Mouse (Mus musculus) CH12.LX (cell line): ENCODE results near the gene Zdhhc20. TPM values are rescaled to one million over a fixed set of nuclear protein-coding genes. Genes with fewer than 3 reads are reported as not detected.
"Not testable (repeated sequence)": the region's sequence is repeated elsewhere in the genome, so short reads cannot be mapped to it uniquely, and the experiment has no call there.

ENCODE experiments used
- DNase-seq: peaks from one replicate; pipeline ENCODE4 v3.0.0-alpha.2; 2013; ENCODE audit errors: extremely low read depth
- H3K27ac ChIP-seq: 2 replicates; pipeline ENCODE4 v1.5.1; 2012; ENCODE audit warnings: low read depth, mild to moderate bottlenecking, control low read depth, moderate library complexity; ENCODE audit not compliant: insufficient read depth
- H3K27me3 ChIP-seq: replicated peaks from 2 replicates; pipeline ENCODE3; 2012; ENCODE audit warnings: inconsistent platforms
- H3K36me3 ChIP-seq, 2 experiments: replicated peaks in 1 of 2; 2 replicates each; pipeline versions ENCODE3 to v1.6.1; 2012; ENCODE audit warnings: inconsistent platforms in 1 of 2, low read length in 1 of 2, mild to moderate bottlenecking in 1 of 2, mixed read lengths in 1 of 2, moderate library complexity in 1 of 2; ENCODE audit not compliant: control insufficient read depth in 1 of 2, insufficient read depth in 1 of 2
- H3K4me1 ChIP-seq, 2 experiments: 2 replicates each; pipeline ENCODE4 v1.6.1; 2012; ENCODE audit warnings: inconsistent platforms in 1 of 2, moderate library complexity in 1 of 2; ENCODE audit not compliant: insufficient read depth in 2 of 2, control insufficient read depth in 1 of 2
- H3K4me2 ChIP-seq: 2 replicates; pipeline ENCODE4 v1.6.1; 2012; ENCODE audit warnings: low read depth, mild to moderate bottlenecking, control low read depth; ENCODE audit not compliant: poor library complexity, insufficient read depth, severe bottlenecking
- H3K4me3 ChIP-seq, 3 experiments: fragments of 150-350 bp in 1 of 3; sonication (generic) in 1 of 3; replicated peaks in 1 of 3; 2 replicates each; pipeline versions ENCODE3 to v1.5.1; 2011 to 2012; ENCODE audit warnings: low read depth in 2 of 3, low read length in 2 of 3, mild to moderate bottlenecking in 2 of 3, moderate library complexity in 2 of 3, control low read depth in 1 of 3, improper control_type of control experiment in 1 of 3, inconsistent platforms in 1 of 3, mixed read lengths in 1 of 3; ENCODE audit not compliant: poor library complexity in 1 of 3
- H3K79me2 ChIP-seq: replicated peaks from 2 replicates; pipeline ENCODE4 v1.6.1; 2012; ENCODE audit warnings: mild to moderate bottlenecking, moderate library complexity; ENCODE audit not compliant: control insufficient read depth, poor library complexity, insufficient read depth, severe bottlenecking; ENCODE audit errors: extremely low read depth
- H3K9ac ChIP-seq: 2 replicates; pipeline ENCODE4 v1.6.1; 2012; ENCODE audit warnings: low read depth, mild to moderate bottlenecking, control low read depth, moderate library complexity; ENCODE audit not compliant: insufficient read depth
- H3K9me3 ChIP-seq: replicated peaks from 2 replicates; pipeline ENCODE3; 2012; ENCODE audit warnings: low read length, inconsistent platforms, mixed read lengths
- ELF1 ChIP-seq: IDR thresholded peaks from 2 replicates; pipeline ENCODE4 v1.6.1; 2014; ENCODE audit warnings: low read depth, mild to moderate bottlenecking, inconsistent platforms, low read length, improper control_type of control experiment
- EP300 ChIP-seq: IDR thresholded peaks from 2 replicates; pipeline ENCODE4 v1.6.1; 2011; ENCODE audit warnings: low read length, improper control_type of control experiment
- HCFC1 ChIP-seq: IDR thresholded peaks from 2 replicates; pipeline ENCODE4 v1.6.1; 2012; ENCODE audit warnings: low read depth, mild to moderate bottlenecking, inconsistent platforms, low read length, improper control_type of control experiment
- JUN ChIP-seq: IDR thresholded peaks from 2 replicates; pipeline ENCODE4 v1.6.1; 2011; ENCODE audit warnings: low read depth, mild to moderate bottlenecking, low read length, improper control_type of control experiment, moderate library complexity; ENCODE audit not compliant: insufficient read depth
- MAZ ChIP-seq: IDR thresholded peaks from 2 replicates; pipeline ENCODE4 v1.6.1; 2012; ENCODE audit warnings: low read depth, mild to moderate bottlenecking, inconsistent platforms, low read length, improper control_type of control experiment, moderate library complexity
- MXI1 ChIP-seq: IDR thresholded peaks from 2 replicates; pipeline ENCODE4 v1.6.1; 2011; ENCODE audit warnings: mild to moderate bottlenecking, low read depth, low read length, improper control_type of control experiment
- PAX5 ChIP-seq: IDR thresholded peaks from 2 replicates; pipeline ENCODE4 v1.6.1; 2012; ENCODE audit warnings: low read length, inconsistent platforms, mixed read lengths
- POLR2A ChIP-seq: IDR thresholded peaks from 2 replicates; pipeline ENCODE4 v1.6.1; 2011; ENCODE audit warnings: low read depth, mild to moderate bottlenecking, improper control_type of control experiment, low read length
- POLR2AphosphoS2 ChIP-seq: IDR thresholded peaks from 2 replicates; pipeline ENCODE4 v1.6.1; 2011; ENCODE audit warnings: low read depth, low read length, improper control_type of control experiment
- RCOR1 ChIP-seq: conservative IDR thresholded peaks from 2 replicates; pipeline ENCODE4 v1.6.1; 2012; ENCODE audit warnings: low read depth, mild to moderate bottlenecking, inconsistent platforms, low read length, improper control_type of control experiment
- TCF12 ChIP-seq: IDR thresholded peaks from 2 replicates; pipeline ENCODE4 v1.6.1; 2014; ENCODE audit warnings: low read depth, mild to moderate bottlenecking, inconsistent platforms, low read length, improper control_type of control experiment
- ZMIZ1 ChIP-seq: IDR thresholded peaks from 2 replicates; pipeline ENCODE4 v1.6.1; 2012; ENCODE audit warnings: low read depth, mild to moderate bottlenecking, inconsistent platforms, low read length, improper control_type of control experiment
- dilution Hi-C: fragments of 300-500 bp; cut with MboI; formaldehyde crosslinking; loops from 2 replicates; pipeline ENCODE4 v1.14.3; 2020; ENCODE audit warnings: low sequenced_read_pairs; ENCODE audit not compliant: extremely low pct_unique_long_range_greater_than_20kb, extremely low pct_ligation_motif_present
- in situ Hi-C: fragments of 300-500 bp; cut with MboI; formaldehyde crosslinking; loops from 3 replicates; pipeline ENCODE4 v1.14.3; 2019; ENCODE audit warnings: low sequenced_read_pairs, low pct_ligation_motif_present, low pct_unique_long_range_greater_than_20kb, mixed read lengths
- polyA plus RNA-seq: library from polyadenylated mRNA; unstranded; fragments of >175 nt; gene quantifications from 2 replicates; pipeline ENCODE4 v1.2.1, GENCODE M21; 2012; ENCODE audit warnings: low read depth; ENCODE audit not compliant: insufficient read length
- total RNA-seq, 2 experiments: library from RNA; depleted of rRNA; stranded (reverse); fragments of 300-350 nt in 1 of 2; fragments of >200 nt in 1 of 2; gene quantifications; 2 replicates each; pipeline ENCODE4 v1.2.3; 2012 to 2014

Zdhhc20 gene
- total and polyA plus RNA-seq, 3 experiments, result 10.4 to 41.3 (median 27.4) TPM

DNA sequence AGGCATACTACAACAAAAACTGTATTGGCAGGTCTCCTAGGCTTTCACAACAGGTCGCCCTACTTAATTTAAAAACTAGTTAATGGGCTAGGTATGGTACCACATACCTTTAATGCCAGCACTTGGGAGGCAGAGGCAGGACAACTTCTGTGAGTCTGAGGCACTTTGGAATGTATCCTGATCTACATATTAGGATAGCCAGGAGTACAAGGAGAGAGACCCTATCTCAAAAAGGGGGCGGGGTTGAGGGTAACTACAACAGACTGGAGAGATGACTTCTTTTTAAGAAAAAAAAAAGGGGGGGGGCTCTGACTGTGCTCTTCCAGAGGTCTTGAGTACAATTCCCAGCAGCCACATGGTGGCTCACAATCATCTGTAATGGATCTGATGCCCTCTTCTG, 41.4 kb downstream of the Zdhhc20 start:
- H3K27ac ChIP-seq, result no peak overlapping the region
- H3K4me1 ChIP-seq, result peaks cover 5 to 24% of the 10 kb centered on the region in 2 experiments; a peak in 3 of 4 replicates
- no peaks in the 10 kb centered on the region for H3K9me3 ChIP-seq
- TF ChIP-seq TCF12, result no peak
- no peak for TF ChIP-seq POLR2A
- no peak for TF ChIP-seq ELF1
- H3K27me3 ChIP-seq, result no peaks in the 10 kb centered on the region
- no peak overlapping the region for H3K4me2 ChIP-seq
- in situ Hi-C loops, result no loop called here
- H3K9ac ChIP-seq, result no peak overlapping the region
- DNase-seq, result no peak
- no peak overlapping the region for H3K4me3 ChIP-seq
- H3K79me2 ChIP-seq, result no peaks in the 10 kb centered on the region
- dilution Hi-C loops, result no loop called here
- peaks cover 5 to 54% of the 10 kb centered on the region in 2 experiments for H3K36me3 ChIP-seq

DNA sequence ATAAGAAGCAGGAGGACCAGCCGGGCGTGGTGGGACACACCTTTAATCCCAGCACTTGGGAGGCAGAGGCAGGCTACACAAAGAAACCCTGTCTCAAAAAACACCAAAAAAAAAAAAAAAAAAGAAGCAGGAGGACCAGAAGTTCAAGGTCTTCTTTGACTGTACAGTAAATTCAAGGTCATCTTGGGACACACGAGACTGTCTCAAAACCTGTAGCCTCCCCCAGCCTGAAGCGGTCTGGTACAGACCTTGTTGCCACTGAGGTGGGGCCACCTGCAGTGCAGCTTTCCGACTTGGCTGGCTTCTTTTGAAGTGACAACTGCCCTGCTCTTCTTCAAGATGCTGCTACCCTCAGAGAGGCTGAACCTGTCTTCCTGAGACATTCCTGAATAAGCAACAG, 42.0 kb downstream of the Zdhhc20 start:
- H3K27me3 ChIP-seq, H3K79me2 ChIP-seq, in situ Hi-C loops, H3K4me3 ChIP-seq, dilution Hi-C loops, H3K9ac ChIP-seq, DNase-seq, H3K9me3 ChIP-seq, H3K4me2 ChIP-seq, H3K27ac ChIP-seq: not testable (repeated sequence)
- Histone ChIP-seq H3K4me1 (peaks cover 5 to 24% of the 10 kb centered on the region in 2 experiments; a peak in 3 of 4 replicates), H3K36me3 (peaks cover 5 to 52% of the 10 kb centered on the region in 2 experiments)

DNA sequence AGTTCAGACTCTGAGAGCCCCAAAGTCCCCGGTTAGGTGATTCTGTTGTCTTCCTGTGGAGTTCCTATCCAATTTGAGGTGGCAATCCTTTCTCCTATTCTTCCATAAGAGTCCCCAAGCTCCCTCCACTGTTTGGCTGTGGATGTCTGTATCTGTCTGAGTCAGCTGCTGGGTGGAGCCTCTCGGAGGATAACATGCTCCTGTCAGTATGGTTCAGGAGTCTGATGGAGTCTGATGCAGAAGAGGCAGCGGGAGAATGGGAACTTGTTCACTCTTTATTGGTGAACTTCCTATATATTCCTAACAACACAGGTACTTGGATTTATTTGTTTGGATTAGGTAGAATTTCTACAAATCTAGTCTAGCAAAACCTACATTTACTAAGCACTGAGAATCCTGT, 45.5 kb downstream of the Zdhhc20 start:
- peaks cover 9 to 59% of the 10 kb centered on the region in 2 experiments for H3K36me3 ChIP-seq
- no peak for TF ChIP-seq MXI1
- TF ChIP-seq ZMIZ1, result no peak
- no peak for TF ChIP-seq EP300
- TF ChIP-seq HCFC1, result no peak
- TF ChIP-seq POLR2A, result no peak
- no peak for TF ChIP-seq PAX5
- TF ChIP-seq JUN, result no peak
- no peak for TF ChIP-seq RCOR1
- TF ChIP-seq MAZ, result no peak
- TF ChIP-seq TCF12, result no peak
- no peak for TF ChIP-seq POLR2AphosphoS2
- TF ChIP-seq, all 38 proteins: peak for 0
- no peaks in the 10 kb centered on the region for H3K79me2 ChIP-seq
- DNase-seq, result no peak
- in situ Hi-C loops (no loop called here), dilution Hi-C loops (no loop called here)
- no peaks in the 10 kb centered on the region for H3K9me3 ChIP-seq
- H3K27me3 ChIP-seq, result no peaks in the 10 kb centered on the region
- H3K27ac ChIP-seq, result no peak overlapping the region
- H3K4me2 ChIP-seq, result no peak overlapping the region
- no peak overlapping the region for H3K9ac ChIP-seq
- H3K4me3 ChIP-seq, result no peak overlapping the region
- H3K4me1 ChIP-seq, result peaks cover 0 to 6% of the 10 kb centered on the region in 2 experiments; a peak in 2 of 4 replicates
